Mouse (Mus musculus) heart, adult 2 months (tissue): ENCODE results near the gene F7.

ENCODE experiments used
- CTCF ChIP-seq: fragments of 200-600 bp; IDR thresholded peaks from 2 replicates; pipeline ENCODE4 v1.8.1; 2022; ENCODE audit warnings: antibody characterized with exemption, mild to moderate bottlenecking, moderate library complexity
- EP300 ChIP-seq: fragments of 200-500 bp; IDR thresholded peaks from 2 replicates; pipeline ENCODE4 v1.6.1; 2011; ENCODE audit warnings: low read depth, low read length, control low read depth; ENCODE audit not compliant: insufficient read depth
- POLR2A ChIP-seq: fragments of 200-500 bp; IDR thresholded peaks from 2 replicates; pipeline ENCODE4 v1.6.1; 2011; ENCODE audit warnings: mild to moderate bottlenecking, low read depth, low read length, control low read depth; ENCODE audit not compliant: insufficient read depth

- TF ChIP-seq CTCF = no peak
- no peak for TF ChIP-seq POLR2A
- no peak for TF ChIP-seq EP300
These were observed 34.8 kb downstream of the F7 start, which contains the start of gene Proz for GRCm38 (mm10) chr8:13060441-13061150.
